Mouse (Mus musculus) embryonic facial prominence, embryonic 12.5 days (tissue): ENCODE results near the gene Cd72. TPM values are rescaled to one million over a fixed set of nuclear protein-coding genes. Genes with fewer than 3 reads are reported as not detected.
A peak's percentile ranks its signal among the peaks of the same experiment; 100 is the strongest.

Source experiments
- ATAC-seq: fragments of 200-750 bp; cut with Nextera tagmentation; 2 replicates; pipeline ENCODE4 v1.8.0; 2017; ENCODE audit not compliant: insufficient number of reproducible peaks, insufficient read depth, low FRiP score, low TSS enrichment
- H3K27ac ChIP-seq: fragments of 300-500 bp; sonication (generic); 2 replicates; pipeline ENCODE4 v1.5.1; 2016; ENCODE audit warnings: mild to moderate bottlenecking
- H3K27me3 ChIP-seq: fragments of 300-500 bp; sonication (generic); 2 replicates; pipeline ENCODE4 v1.6.1; 2016; ENCODE audit warnings: mild to moderate bottlenecking, moderate library complexity
- H3K36me3 ChIP-seq: fragments of 300-500 bp; sonication (generic); 2 replicates; pipeline ENCODE4 v1.6.1; 2016; ENCODE audit warnings: mild to moderate bottlenecking
- H3K4me1 ChIP-seq: fragments of 300-500 bp; sonication (generic); 2 replicates; pipeline ENCODE4 v1.6.1; 2016
- H3K4me2 ChIP-seq: fragments of 300-500 bp; sonication (generic); replicated peaks from 2 replicates; pipeline ENCODE4 v1.6.1; 2016; ENCODE audit warnings: mild to moderate bottlenecking, moderate library complexity
- H3K4me3 ChIP-seq: fragments of 300-500 bp; sonication (generic); 2 replicates; pipeline ENCODE4 v1.5.1; 2016; ENCODE audit warnings: mild to moderate bottlenecking
- H3K9ac ChIP-seq: fragments of 300-500 bp; sonication (generic); 2 replicates; pipeline ENCODE4 v1.6.1; 2016; ENCODE audit warnings: mild to moderate bottlenecking, moderate library complexity
- H3K9me3 ChIP-seq: fragments of 300-500 bp; sonication (generic); 2 replicates; pipeline ENCODE4 v1.6.1; 2016; ENCODE audit warnings: mild to moderate bottlenecking, moderate library complexity
- WGBS: fragments of 180-500 bp; shearing (Covaris S2); methylation state at CpG from one replicate; pipeline ENCODE4 v1.1.7; 2016; 5-methylcytosine and 5-hydroxymethylcytosine counted together
- polyA plus RNA-seq: library from polyadenylated mRNA; unstranded; fragments of >200 nt; fragmentation: Nextera tagmentation; extraction: Ambion mirVana; gene quantifications from 2 replicates; pipeline ENCODE4 v1.2.1, GENCODE M21; 2016

The Cd72 gene
- polyA plus RNA-seq, 1 experiment from 2014 or later: 3.5 TPM

DNA sequence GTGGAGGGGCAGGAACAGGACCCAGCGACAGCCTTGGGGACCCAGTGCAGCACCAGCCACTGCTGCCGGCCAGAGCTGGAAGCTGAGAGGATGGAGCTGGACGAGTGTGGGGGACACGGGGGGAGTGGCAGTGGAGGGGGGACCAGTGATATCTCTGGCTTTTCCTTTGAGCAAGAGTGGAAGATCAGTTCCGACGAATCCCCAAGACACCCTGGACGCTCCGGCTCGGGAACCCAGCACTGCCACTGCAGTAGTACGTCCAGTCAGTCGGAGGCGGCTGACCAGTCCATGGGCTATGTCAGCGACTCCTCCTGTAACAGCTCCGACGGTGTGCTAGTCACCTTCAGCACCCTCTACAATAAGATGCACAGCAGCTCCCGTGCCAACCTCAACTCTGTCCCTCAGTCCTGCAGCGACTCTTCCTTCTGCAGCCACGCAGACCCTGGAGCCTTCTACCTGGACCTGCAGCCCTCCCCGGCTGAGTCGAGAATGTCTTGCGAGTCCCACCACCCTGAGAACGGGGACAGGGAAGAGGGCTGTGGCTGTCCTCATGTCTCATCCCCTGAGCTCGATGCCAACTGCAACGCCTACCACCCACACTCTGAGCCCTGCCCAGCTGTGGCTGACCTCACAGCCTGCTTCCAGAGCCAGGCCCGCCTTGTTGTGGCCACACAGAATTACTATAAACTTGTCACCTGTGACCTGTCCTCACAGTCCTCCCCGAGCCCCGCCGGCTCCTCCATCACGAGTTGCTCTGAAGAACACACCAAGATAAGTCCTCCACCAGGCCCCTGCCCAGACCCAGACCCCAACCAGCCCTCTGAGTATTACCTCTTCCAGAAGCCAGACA lies 39.0 kb downstream of the Cd72 start:
- 90% methylated on average over 29 of the region's 29 CpGs for WGBS
- no peak overlapping the region for H3K4me3 ChIP-seq
- no peak overlapping the region for H3K4me2 ChIP-seq
- ATAC-seq: no peak
- no peak overlapping the region for H3K9ac ChIP-seq
- H3K27ac ChIP-seq: no peak overlapping the region
- H3K27me3 ChIP-seq: no peaks in the 10 kb centered on the region
- no peaks in the 10 kb centered on the region; the same call in 1 of the 2 replicates for H3K9me3 ChIP-seq
- H3K36me3 ChIP-seq: peaks cover 32% of the 10 kb centered on the region
- H3K4me1 ChIP-seq: peaks cover 5% of the 10 kb centered on the region

DNA sequence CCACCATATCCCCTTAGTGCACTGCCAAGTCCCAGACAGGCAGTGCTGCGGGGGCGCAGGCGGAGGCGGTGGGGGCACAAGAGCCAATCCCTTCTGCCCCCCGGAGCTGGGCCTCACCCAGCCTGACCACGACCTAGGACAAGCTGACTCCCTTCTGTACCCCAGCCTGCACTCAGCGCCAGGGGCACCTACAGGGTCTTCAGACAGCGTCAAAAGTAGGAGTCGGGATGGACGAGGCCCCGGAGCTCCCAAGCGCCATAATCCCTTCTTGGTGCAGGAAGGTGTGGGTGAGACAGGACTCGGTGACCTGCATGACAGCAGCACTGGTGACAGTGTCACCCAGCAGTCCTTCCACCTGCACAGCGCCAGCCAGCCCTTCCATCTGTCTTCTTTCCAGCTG lies 39.7 kb downstream of the Cd72 start:
- Histone ChIP-seq H3K9me3 (no peaks in the 10 kb centered on the region; the same call in 1 of the 2 replicates), H3K36me3 (peaks cover 32% of the 10 kb centered on the region), H3K27ac (no peak overlapping the region), H3K9ac (no peak overlapping the region), H3K4me1 (no peaks in the 10 kb centered on the region), H3K4me3 (no peak overlapping the region), H3K27me3 (no peaks in the 10 kb centered on the region), H3K4me2 (no peak overlapping the region)
- 87% methylated on average over 14 of the region's 14 CpGs for WGBS
- ATAC-seq: no peak

GRCm38 (mm10) chr4:43407071-43407920 lies 47.1 kb downstream of the Cd72 start:
- Histone ChIP-seq H3K27ac (peak overlapping the region; percentile 86), H3K4me2 (peak overlapping the region; percentile 78), H3K9ac (peak overlapping the region; percentile 68), H3K36me3 (no peaks in the 10 kb centered on the region), H3K4me3 (peak overlapping the region; percentile 51), H3K4me1 (peaks cover 21% of the 10 kb centered on the region), H3K27me3 (no peaks in the 10 kb centered on the region), H3K9me3 (no peaks in the 10 kb centered on the region)
- no peak for ATAC-seq
- 69% methylated on average over 12 of the region's 12 CpGs for WGBS

DNA sequence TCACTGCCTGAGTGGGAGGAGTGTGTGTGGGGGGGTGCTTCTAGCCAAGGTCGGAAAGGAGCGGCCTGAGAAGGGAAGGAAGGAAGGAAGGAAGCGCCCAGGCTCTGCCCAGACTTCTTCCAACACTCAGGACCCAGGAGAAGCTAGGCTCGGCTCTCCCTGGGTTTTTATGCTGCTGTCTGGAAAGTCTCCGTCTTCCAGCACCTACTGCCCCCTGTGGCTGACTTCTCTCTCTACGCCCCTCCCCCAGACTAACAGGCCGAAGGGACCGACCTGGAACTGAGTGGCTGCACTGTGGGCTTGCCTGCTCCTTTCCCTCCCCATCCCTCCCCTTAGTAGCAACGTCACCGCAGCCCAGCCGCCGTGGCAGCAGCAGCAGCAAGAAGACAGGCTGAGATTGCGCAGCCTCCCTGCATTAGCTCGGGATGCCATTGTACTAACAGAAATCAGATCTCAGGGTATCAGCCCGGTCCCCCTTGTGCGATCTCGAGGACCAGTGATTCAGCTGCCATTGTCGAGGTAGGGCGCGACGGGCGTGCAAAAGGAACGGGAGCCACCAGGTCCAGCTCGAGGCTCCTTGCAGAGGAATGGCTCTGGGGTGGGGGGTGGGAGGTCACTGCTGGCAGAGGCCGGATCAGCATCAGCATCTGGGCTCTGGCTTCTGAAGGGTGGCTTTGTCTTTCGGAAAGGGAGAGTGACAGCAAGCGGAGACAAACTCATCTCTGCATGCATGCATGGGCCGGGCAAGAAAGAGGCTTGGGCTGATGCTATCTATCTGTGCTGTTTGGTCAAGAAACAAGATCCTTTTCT lies 48.1 kb downstream of the Cd72 start:
- under 1% methylated on average over 28 of the region's 28 CpGs for WGBS
- Histone ChIP-seq H3K27ac (peak overlapping the region; percentile 86), H3K4me2 (peak overlapping the region; percentile 78), H3K9me3 (no peaks in the 10 kb centered on the region), H3K4me3 (peak overlapping the region; percentile 51), H3K27me3 (no peaks in the 10 kb centered on the region), H3K9ac (peak overlapping the region; percentile 68), H3K4me1 (peaks cover 31% of the 10 kb centered on the region), H3K36me3 (no peaks in the 10 kb centered on the region)
- peak; percentile 92 for ATAC-seq

DNA sequence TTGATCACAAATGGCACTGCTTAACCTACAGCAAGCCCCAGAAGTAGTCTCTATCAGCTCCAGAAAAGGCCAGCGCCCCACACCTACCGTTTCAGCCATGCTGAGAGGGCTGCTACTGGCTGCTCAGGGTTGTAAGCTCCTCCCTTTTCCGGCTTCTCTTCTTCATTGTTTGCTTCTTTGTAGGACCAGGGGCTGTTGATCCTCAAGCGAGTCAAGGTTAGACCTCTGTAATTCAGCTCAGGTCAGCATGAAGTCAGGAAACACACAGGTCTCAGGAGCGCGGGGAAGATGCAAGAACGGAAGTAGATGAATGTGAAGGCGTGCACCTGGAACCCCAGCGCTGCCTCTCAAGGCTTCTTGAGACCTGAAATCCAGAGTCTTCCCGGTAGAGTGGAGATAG lies 49.7 kb downstream of the Cd72 start:
- Histone ChIP-seq H3K27me3 (no peaks in the 10 kb centered on the region), H3K27ac (no peak overlapping the region), H3K4me2 (no peak overlapping the region), H3K4me1 (peaks cover 47% of the 10 kb centered on the region), H3K9me3 (no peaks in the 10 kb centered on the region), H3K4me3 (no peak overlapping the region), H3K36me3 (no peaks in the 10 kb centered on the region), H3K9ac (no peak overlapping the region)
- 92% methylated on average over 10 of the region's 10 CpGs for WGBS
- no peak for ATAC-seq

DNA sequence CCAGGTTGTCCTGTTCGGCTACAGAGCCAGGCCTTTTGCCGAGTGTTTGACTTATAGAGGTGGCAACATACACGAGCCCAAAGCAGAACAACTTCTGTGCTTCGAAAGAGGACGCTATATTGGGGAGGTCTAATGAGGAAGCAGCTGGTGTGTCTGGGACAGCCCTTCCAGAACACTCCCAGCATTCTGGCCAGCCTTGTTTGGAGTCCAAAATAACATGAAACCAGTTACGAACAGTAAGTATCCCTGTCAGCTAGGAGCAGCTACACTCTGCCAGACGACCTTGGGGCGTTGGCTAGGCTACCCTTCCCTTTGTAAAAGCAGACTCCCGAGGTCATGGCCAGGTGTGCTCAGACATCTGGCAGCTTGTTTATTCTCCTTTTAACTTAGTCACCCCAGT lies 52.2 kb downstream of the Cd72 start:
- WGBS: 73% methylated on average over 9 of the region's 9 CpGs

DNA sequence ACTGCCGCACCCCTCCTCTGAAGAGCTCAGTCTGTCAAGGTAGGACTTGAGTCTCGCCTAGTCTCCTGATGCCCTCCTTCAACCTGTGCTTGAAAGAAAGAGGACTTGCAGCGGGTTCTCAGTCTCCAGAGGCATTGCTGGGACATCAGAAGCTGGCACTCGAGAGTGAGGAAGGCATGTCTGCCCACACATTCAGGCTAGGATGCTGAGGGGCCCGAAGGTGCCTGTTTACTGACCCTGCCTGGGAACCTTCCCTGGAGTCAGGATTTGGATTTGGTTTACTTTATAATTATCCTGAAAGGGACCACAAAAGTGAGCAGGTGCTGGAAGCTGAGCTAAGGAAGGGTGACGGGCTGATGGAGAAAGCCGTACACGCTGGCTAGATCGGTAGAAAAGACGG lies 52.9 kb downstream of the Cd72 start:
- H3K9me3 ChIP-seq: no peaks in the 10 kb centered on the region
- 0 out of 2 replicates have a peak overlapping the region, but pooled peaks have one; percentile 60 for H3K27ac ChIP-seq
- no peak overlapping the region for H3K9ac ChIP-seq
- ATAC-seq: no peak
- H3K4me3 ChIP-seq: no peak overlapping the region
- H3K36me3 ChIP-seq: no peaks in the 10 kb centered on the region
- peak overlapping the region; percentile 25; the same call in 1 of the 2 replicates for H3K4me2 ChIP-seq
- H3K27me3 ChIP-seq: no peaks in the 10 kb centered on the region
- peaks cover 53% of the 10 kb centered on the region for H3K4me1 ChIP-seq
- 77% methylated on average over 10 of the region's 10 CpGs for WGBS

More for the DNA sequence above, 52.2 kb downstream of the Cd72 start:
- no peaks in the 10 kb centered on the region for H3K27me3 ChIP-seq
- H3K27ac ChIP-seq: 0 out of 2 replicates have a peak overlapping the region, but pooled peaks have one; percentile 23
- no peaks in the 10 kb centered on the region for H3K36me3 ChIP-seq
- H3K9ac ChIP-seq: no peak overlapping the region
- ATAC-seq: no peak
- H3K9me3 ChIP-seq: no peaks in the 10 kb centered on the region
- H3K4me2 ChIP-seq: no peak overlapping the region
- H3K4me3 ChIP-seq: no peak overlapping the region
- peaks cover 57% of the 10 kb centered on the region for H3K4me1 ChIP-seq

GRCm38 (mm10) chr4:43400976-43401375 lies 53.5 kb downstream of the Cd72 start:
- Histone ChIP-seq H3K9ac (no peak overlapping the region), H3K4me3 (no peak overlapping the region)
- 16% methylated on average over 10 of the region's 10 CpGs for WGBS

GRCm38 (mm10) chr4:43399391-43400131 lies 54.9 kb downstream of the Cd72 start:
- H3K36me3 ChIP-seq: no peaks in the 10 kb centered on the region
- no peak for ATAC-seq
- H3K9ac ChIP-seq: no peak overlapping the region
- peak overlapping the region; percentile 30; the same call in 1 of the 2 replicates for H3K27ac ChIP-seq
- no peaks in the 10 kb centered on the region for H3K9me3 ChIP-seq
- no peak overlapping the region for H3K4me3 ChIP-seq
- peaks cover 53% of the 10 kb centered on the region for H3K4me1 ChIP-seq
- 0 out of 2 replicates have a peak overlapping the region, but pooled peaks have one; percentile 3 for H3K4me2 ChIP-seq
- 74% methylated on average over 31 of the region's 31 CpGs for WGBS
- H3K27me3 ChIP-seq: no peaks in the 10 kb centered on the region

More at GRCm38 (mm10) chr4:43400976-43401375, 53.5 kb downstream of the Cd72 start:
- no peaks in the 10 kb centered on the region for H3K27me3 ChIP-seq
- no peaks in the 10 kb centered on the region for H3K9me3 ChIP-seq
- H3K27ac ChIP-seq: 0 out of 2 replicates have a peak overlapping the region, but pooled peaks have one; percentile 60
- peak overlapping the region; percentile 25; the same call in 1 of the 2 replicates for H3K4me2 ChIP-seq
- H3K36me3 ChIP-seq: no peaks in the 10 kb centered on the region
- ATAC-seq: peak; percentile 76
- H3K4me1 ChIP-seq: peaks cover 53% of the 10 kb centered on the region

DNA sequence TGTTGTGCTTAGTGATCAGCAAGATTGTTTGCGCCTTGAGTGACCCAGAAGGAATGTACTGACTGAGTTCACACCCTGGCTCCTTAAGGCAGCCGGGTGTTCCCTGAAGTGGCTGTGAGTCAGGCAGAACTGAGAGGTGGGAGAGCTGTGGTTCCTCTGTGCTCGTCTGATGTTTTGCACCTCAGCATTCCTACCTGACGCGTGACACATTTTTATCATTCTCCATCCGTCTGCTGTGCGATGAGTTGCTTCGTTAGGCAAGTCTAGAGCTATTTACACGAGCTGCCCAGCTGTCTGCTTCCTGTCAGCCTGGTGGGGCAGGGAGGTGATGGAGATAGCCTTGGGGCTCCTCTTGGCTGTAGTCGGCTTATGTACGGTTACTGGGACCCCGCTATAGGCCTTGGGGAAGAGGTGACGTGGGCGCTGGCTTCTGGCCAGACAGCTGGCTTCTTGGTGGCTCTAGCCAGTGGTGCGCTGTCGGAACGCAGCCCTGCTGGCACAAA lies 55.5 kb downstream of the Cd72 start:
- Histone ChIP-seq H3K27me3 (no peaks in the 10 kb centered on the region), H3K9ac (no peak overlapping the region), H3K27ac (peak overlapping the region; percentile 46; the same call in 1 of the 2 replicates), H3K36me3 (no peaks in the 10 kb centered on the region), H3K4me2 (0 out of 2 replicates have a peak overlapping the region, but pooled peaks have one; percentile 3), H3K4me3 (no peak overlapping the region), H3K9me3 (no peaks in the 10 kb centered on the region), H3K4me1 (peaks cover 60% of the 10 kb centered on the region)
- WGBS: 44% methylated on average over 17 of the region's 17 CpGs
- ATAC-seq: no peak
